Mouse (Mus musculus): ENCODE measurements around the gene Slc28a1. TPM values are rescaled to one million over a fixed set of nuclear protein-coding genes. Genes with fewer than 3 reads are reported as not detected.

Gene Slc28a1
- polyA plus RNA-seq (2016; fragmentation: Nextera tagmentation; extraction: Ambion mirVana), result not detected in 2 replicates

- H3K4me3 ChIP-seq, result no peak within 1 kb of the TSS
- no peaks in the 10 kb centered on the region for H3K36me3 ChIP-seq
- 0 out of 2 replicates have a peak, but pooled peaks cover 8% of the 10 kb centered on the region for H3K27me3 ChIP-seq (ENCODE audit: insufficient read depth, poor library complexity, severe bottlenecking)
- H3K27ac ChIP-seq, result no peak within 1 kb of the TSS
- peaks cover 12% of the 10 kb centered on the region for H3K4me1 ChIP-seq (replicated peaks)
- no peaks in the 10 kb centered on the region for H3K9me3 ChIP-seq
- no peak for DNase-seq (ENCODE audit: low spot score)
- 80% methylated on average over 6 of the region's 6 CpGs for WGBS
Measured at GRCm38 (mm10) chr7:81114555-81114954, at the start of gene Slc28a1. Gene Slc28a1, plus strand, starts transcription at chr7:81114799.

DNA sequence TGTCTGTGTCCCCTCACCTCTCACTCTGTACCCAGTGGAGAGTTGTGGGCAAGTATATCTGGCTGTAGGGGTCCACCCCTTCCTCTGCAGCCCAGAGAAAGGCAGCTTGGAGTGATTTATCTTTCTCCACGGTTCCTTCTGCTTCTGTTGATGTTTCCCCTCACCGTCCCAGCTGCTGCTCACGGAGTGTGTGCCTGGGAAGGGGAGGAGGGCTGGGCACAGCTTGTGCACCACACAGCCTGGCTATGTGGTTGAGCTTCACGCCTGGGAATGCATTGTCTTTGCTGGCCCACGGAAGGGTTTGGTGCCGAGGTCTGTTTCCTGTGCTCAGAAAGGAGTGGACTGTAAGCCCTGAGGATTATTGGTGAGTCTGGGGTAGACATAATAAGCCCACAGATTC lies 47.9 kb upstream of the Slc28a1 start:
- H3K4me3 ChIP-seq, result no peak overlapping the region
- WGBS, result 50% methylated on average over 6 of the region's 6 CpGs
- H3K9me3 ChIP-seq, result no peaks in the 10 kb centered on the region

DNA sequence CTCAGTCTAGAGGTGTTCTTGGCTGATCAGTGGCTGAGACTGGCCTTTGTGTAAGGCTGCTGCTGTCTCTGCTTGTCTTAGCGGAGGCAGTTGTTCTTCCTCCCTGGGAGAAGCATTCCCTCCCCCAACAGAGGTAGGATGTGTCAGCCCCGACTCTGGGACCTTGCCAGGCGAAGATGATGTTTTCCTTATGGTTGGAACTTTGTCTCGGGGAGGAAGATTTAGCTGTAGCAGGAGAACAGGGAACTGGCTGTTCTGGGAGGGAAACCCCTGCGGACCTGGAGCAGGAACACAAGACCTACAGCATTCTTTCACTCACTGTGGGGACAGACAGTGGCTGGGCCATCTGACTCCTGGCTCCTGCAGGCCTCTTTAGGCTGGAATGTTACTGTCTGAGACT lies 42.1 kb upstream of the Slc28a1 start:
- DNase-seq (ENCODE audit: low spot score), result no peak

More for the DNA sequence above, 47.9 kb upstream of the Slc28a1 start:
- Histone ChIP-seq H3K27me3 (ENCODE audit: insufficient read depth, poor library complexity, severe bottlenecking) (no peaks in the 10 kb centered on the region), H3K4me1 (replicated peaks) (peaks cover 12% of the 10 kb centered on the region; the same call in 1 of the 2 replicates), H3K36me3 (no peaks in the 10 kb centered on the region), H3K27ac (peak overlapping the region; percentile 53; the same call in 1 of the 2 replicates)
- DNase-seq (ENCODE audit: low spot score), result no peak

DNA sequence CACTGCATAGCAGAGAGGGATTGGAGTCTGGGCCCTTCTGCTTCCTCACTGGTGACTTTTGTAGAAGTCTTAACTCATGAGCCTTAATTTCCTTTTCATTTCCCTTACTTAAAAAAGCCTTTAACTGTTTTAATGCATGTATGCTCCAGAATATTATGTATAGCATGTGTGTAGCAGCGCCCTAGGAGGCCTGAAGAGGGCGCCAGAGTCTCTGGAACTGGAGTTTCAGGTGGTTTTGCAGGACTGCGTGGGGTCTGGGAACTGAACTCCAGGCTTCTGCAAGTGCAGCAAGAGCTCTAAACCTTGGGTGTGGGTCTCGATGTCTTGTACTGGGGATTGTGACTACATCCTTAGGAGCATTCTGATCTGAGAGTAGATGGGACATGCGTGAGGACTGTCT lies 41.3 kb upstream of the Slc28a1 start:
- WGBS, result 82% methylated on average over 5 of the region's 5 CpGs

More for the DNA sequence above, 42.1 kb upstream of the Slc28a1 start:
- Histone ChIP-seq H3K9me3 (no peaks in the 10 kb centered on the region), H3K4me3 (no peak overlapping the region), H3K27ac (no peak overlapping the region), H3K27me3 (ENCODE audit: insufficient read depth, poor library complexity, severe bottlenecking) (no peaks in the 10 kb centered on the region), H3K36me3 (no peaks in the 10 kb centered on the region), H3K4me1 (replicated peaks) (peaks cover 32% of the 10 kb centered on the region)
- 46% methylated on average over 5 of the region's 5 CpGs for WGBS

DNA sequence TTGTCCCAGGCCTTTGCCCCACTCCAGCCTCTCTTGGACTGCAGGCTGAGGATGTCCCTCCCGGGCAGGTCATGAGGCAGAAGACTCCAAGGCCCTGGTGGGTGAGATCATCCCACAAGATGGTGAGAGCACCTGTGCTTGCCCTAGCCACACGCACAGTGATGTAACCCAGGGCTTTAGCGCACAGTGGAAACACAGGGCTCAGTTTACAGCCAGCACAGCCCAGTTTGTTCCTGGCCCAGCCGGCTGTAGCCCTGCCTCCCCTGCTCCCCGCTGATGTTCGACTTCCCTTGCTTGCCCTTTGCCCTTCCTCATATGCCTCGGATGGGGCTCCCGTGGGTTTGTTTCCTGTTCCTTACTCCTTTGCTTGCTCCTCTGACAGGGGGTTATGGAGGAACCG lies 40.1 kb upstream of the Slc28a1 start:
- H3K9me3 ChIP-seq, result no peaks in the 10 kb centered on the region
- peak overlapping the region; percentile 62 for H3K27ac ChIP-seq
- 0 out of 2 replicates have a peak, but pooled peaks cover 5% of the 10 kb centered on the region for H3K27me3 ChIP-seq (ENCODE audit: insufficient read depth, poor library complexity, severe bottlenecking)
- H3K4me3 ChIP-seq, result no peak overlapping the region
- 50% methylated on average over 9 of the region's 9 CpGs for WGBS
- no peaks in the 10 kb centered on the region for H3K36me3 ChIP-seq
- DNase-seq (ENCODE audit: low spot score), result peak; percentile 47
- H3K4me1 ChIP-seq (replicated peaks), result peaks cover 34% of the 10 kb centered on the region

More for the DNA sequence above, 41.3 kb upstream of the Slc28a1 start:
- Histone ChIP-seq H3K36me3 (no peaks in the 10 kb centered on the region), H3K4me1 (replicated peaks) (peaks cover 32% of the 10 kb centered on the region), H3K27ac (no peak overlapping the region), H3K4me3 (no peak overlapping the region), H3K27me3 (ENCODE audit: insufficient read depth, poor library complexity, severe bottlenecking) (no peaks in the 10 kb centered on the region), H3K9me3 (no peaks in the 10 kb centered on the region)
- DNase-seq (ENCODE audit: low spot score), result no peak

DNA sequence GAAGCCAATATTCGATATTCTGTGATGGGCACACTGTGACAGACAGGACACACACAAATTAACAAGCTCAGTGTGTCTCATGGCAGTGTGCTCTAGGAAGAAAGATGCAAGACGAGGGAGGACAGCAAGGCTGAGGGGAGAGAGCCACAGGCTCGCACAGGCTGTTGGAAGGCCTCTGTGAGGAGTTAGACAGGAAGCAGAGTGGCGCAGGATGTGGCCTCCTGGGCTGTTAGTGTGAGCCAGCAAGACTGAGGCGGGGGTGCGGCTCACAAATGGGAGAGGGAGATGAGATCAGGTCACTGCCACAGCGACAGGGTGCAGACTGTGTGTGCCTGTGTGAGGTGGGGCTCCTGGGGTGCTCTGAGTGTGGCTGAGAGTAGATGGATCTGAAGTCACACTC lies 39.3 kb upstream of the Slc28a1 start:
- Histone ChIP-seq H3K27ac (peak overlapping the region; percentile 62; the same call in 1 of the 2 replicates), H3K36me3 (no peaks in the 10 kb centered on the region), H3K9me3 (no peaks in the 10 kb centered on the region), H3K4me3 (no peak overlapping the region), H3K4me1 (replicated peaks) (peaks cover 40% of the 10 kb centered on the region), H3K27me3 (ENCODE audit: insufficient read depth, poor library complexity, severe bottlenecking) (0 out of 2 replicates have a peak, but pooled peaks cover 5% of the 10 kb centered on the region)
- 63% methylated on average over 7 of the region's 7 CpGs for WGBS
- no peak for DNase-seq (ENCODE audit: low spot score)

- 0 out of 2 replicates have a peak overlapping the region, but pooled peaks have one; percentile 62 for H3K27ac ChIP-seq
- H3K9me3 ChIP-seq, result no peaks in the 10 kb centered on the region
- peaks cover 43% of the 10 kb centered on the region for H3K4me1 ChIP-seq (replicated peaks)
- H3K4me3 ChIP-seq, result no peak overlapping the region
- no peaks in the 10 kb centered on the region for H3K36me3 ChIP-seq
- 84% methylated on average over 5 of the region's 5 CpGs for WGBS
- H3K27me3 ChIP-seq (ENCODE audit: insufficient read depth, poor library complexity, severe bottlenecking), result 0 out of 2 replicates have a peak, but pooled peaks cover 5% of the 10 kb centered on the region
- DNase-seq (ENCODE audit: low spot score), result no peak
Measured at GRCm38 (mm10) chr7:81075732-81076131, 38.9 kb upstream of the Slc28a1 start.

DNA sequence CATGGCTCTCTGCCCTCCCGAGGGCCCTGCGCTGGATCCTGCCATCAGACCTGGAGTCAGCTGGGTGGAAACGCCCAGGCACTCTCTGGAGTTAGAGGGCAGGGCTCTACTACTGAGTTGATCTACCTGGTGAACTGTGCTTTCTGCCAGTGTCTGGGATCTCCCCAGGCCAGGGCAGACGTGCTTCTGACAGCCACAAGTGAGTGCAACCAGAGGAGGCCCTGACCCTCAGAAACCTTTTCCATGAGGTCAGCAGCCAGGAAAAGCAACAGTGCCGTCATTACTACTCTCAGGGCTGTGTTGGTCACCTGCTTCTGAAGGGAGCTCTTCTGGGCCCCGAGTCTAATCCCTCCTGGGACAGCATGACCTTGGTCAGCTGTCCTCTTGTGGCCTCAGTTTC lies 37.6 kb upstream of the Slc28a1 start:
- Histone ChIP-seq H3K27ac (no peak overlapping the region; the same call in 1 of the 2 replicates), H3K27me3 (ENCODE audit: insufficient read depth, poor library complexity, severe bottlenecking) (0 out of 2 replicates have a peak, but pooled peaks cover 5% of the 10 kb centered on the region), H3K4me3 (no peak overlapping the region), H3K4me1 (replicated peaks) (peaks cover 49% of the 10 kb centered on the region), H3K9me3 (no peaks in the 10 kb centered on the region), H3K36me3 (no peaks in the 10 kb centered on the region)
- 74% methylated on average over 6 of the region's 6 CpGs for WGBS
- no peak for DNase-seq (ENCODE audit: low spot score)

GRCm38 (mm10) chr7:81078740-81079139 lies 35.9 kb upstream of the Slc28a1 start:
- 0 out of 2 replicates have a peak, but pooled peaks cover 5% of the 10 kb centered on the region for H3K27me3 ChIP-seq (ENCODE audit: insufficient read depth, poor library complexity, severe bottlenecking)
- no peak for DNase-seq (ENCODE audit: low spot score)
- H3K36me3 ChIP-seq, result no peaks in the 10 kb centered on the region
- WGBS, result 94% methylated on average over 6 of the region's 6 CpGs
- H3K9me3 ChIP-seq, result no peaks in the 10 kb centered on the region
- peaks cover 42% of the 10 kb centered on the region for H3K4me1 ChIP-seq (replicated peaks)
- no peak overlapping the region for H3K27ac ChIP-seq
- H3K4me3 ChIP-seq, result no peak overlapping the region

DNA sequence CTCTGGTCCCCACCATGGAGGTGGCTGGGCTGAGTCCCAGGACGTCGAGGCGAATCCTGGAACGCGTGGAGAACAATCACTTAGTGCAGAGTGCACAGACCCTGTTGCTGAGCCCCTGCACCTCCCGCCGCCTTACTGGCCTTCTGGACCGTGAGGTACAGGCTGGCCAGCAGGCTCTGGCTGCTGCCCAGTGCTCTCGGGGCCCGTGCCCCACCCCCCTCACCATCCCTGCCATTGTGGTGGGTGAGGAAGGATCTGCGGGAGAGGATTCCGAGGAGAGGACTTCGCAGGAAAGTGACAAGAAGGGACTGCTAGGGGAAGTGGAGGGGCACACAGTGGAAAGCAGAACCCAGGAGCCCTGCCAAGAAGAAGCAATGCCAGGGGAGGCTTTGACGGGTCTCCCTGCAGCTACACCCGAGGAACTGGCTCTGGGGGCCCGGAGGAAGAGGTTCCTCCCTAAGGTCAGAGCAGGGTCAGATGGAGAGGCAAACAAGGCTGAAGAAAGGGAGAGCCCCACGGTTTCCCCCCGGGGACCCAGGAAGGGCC lies 21.1 kb upstream of the Slc28a1 start:
- 48% methylated on average over 18 of the region's 18 CpGs for WGBS
- H3K9me3 ChIP-seq, result no peaks in the 10 kb centered on the region; the same call in 1 of the 2 replicates
- no peaks in the 10 kb centered on the region; the same call in 1 of the 2 replicates for H3K27me3 ChIP-seq (ENCODE audit: insufficient read depth, poor library complexity, severe bottlenecking)
- H3K27ac ChIP-seq, result peak overlapping the region; percentile 57; the same call in 1 of the 2 replicates
- H3K36me3 ChIP-seq, result no peaks in the 10 kb centered on the region
- no peak for DNase-seq (ENCODE audit: low spot score)
- peaks cover 18% of the 10 kb centered on the region for H3K4me1 ChIP-seq (replicated peaks)
- H3K4me3 ChIP-seq, result no peak overlapping the region

GRCm38 (mm10) chr7:81094104-81094757 lies 20.4 kb upstream of the Slc28a1 start:
- WGBS, result 77% methylated on average over 6 of the region's 6 CpGs
- 0 out of 2 replicates have a peak overlapping the region, but pooled peaks have one; percentile 57 for H3K27ac ChIP-seq
- no peaks in the 10 kb centered on the region for H3K9me3 ChIP-seq
- H3K36me3 ChIP-seq, result no peaks in the 10 kb centered on the region
- no peaks in the 10 kb centered on the region; the same call in 1 of the 2 replicates for H3K27me3 ChIP-seq (ENCODE audit: insufficient read depth, poor library complexity, severe bottlenecking)
- peaks cover 18% of the 10 kb centered on the region for H3K4me1 ChIP-seq (replicated peaks)
- DNase-seq (ENCODE audit: low spot score), result no peak
- no peak overlapping the region for H3K4me3 ChIP-seq

DNA sequence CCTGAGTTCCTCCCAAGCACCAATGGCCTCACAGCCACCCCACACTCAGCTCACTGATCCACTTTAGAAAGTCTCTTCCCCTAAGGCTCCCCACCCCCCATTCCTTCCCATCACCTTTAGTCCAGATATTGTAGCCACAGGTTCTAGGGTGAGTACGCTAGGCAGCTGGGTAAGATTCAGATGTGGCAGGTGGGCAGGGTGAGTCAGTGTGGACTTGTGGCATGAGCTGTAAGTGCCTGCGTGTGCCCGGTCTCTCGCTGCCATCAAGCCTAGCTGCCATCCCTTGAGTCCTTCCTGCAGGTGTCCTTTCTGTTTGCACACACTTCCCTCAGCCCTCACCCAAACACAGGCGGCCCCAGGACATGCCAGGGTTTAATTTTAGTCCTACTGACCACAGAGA lies 14.3 kb upstream of the Slc28a1 start:
- Histone ChIP-seq H3K4me3 (no peak overlapping the region), H3K27ac (no peak overlapping the region), H3K9me3 (no peaks in the 10 kb centered on the region), H3K36me3 (no peaks in the 10 kb centered on the region), H3K4me1 (replicated peaks) (no peaks in the 10 kb centered on the region; the same call in 1 of the 2 replicates), H3K27me3 (ENCODE audit: insufficient read depth, poor library complexity, severe bottlenecking) (no peaks in the 10 kb centered on the region)
- 84% methylated on average over 5 of the region's 5 CpGs for WGBS
- DNase-seq (ENCODE audit: low spot score), result no peak

DNA sequence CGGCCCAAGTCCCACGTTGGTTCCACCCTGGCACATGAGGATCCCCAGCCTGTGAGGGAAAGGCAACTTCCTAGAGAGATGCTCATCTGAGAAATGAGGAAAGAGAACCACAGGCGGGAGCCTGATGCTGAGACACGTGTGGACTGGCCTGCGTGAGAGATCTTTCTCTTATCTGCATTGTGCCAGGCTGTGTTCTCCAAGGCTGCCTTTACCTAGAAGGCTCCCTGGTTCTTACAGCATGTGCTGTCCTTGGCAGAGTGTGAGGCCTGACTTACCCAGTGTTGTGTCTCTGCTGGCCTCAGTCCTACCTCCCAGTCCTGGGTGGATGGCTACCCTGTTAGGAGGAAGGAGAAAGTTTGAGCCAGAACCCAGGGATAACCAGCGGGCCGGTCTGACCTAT lies 11.7 kb upstream of the Slc28a1 start:
- Histone ChIP-seq H3K4me3 (no peak overlapping the region), H3K36me3 (no peaks in the 10 kb centered on the region), H3K27ac (no peak overlapping the region), H3K27me3 (ENCODE audit: insufficient read depth, poor library complexity, severe bottlenecking) (no peaks in the 10 kb centered on the region), H3K4me1 (replicated peaks) (no peaks in the 10 kb centered on the region; the same call in 1 of the 2 replicates), H3K9me3 (no peaks in the 10 kb centered on the region)
- WGBS, result 93% methylated on average over 7 of the region's 7 CpGs
- DNase-seq (ENCODE audit: low spot score), result no peak

All from hindbrain, embryonic 10.5 days (tissue).